Mouse (Mus musculus) forebrain, embryonic 11.5 days (tissue): ENCODE measurements around the gene Eif3i. TPM values are rescaled to one million over a fixed set of nuclear protein-coding genes. Genes with fewer than 3 reads are reported as not detected.
A peak's percentile ranks its signal among the peaks of the same experiment; 100 is the strongest.
"Not testable (repeated sequence)": the region's sequence is repeated elsewhere in the genome, so short reads cannot be mapped to it uniquely, and the experiment has no call there.

Experiments
- ATAC-seq: fragments of 200-750 bp; cut with Nextera tagmentation; replicated peaks from 2 replicates; pipeline ENCODE4 v1.8.0; 2017; ENCODE audit warnings: moderate TSS enrichment; ENCODE audit not compliant: low FRiP score
- DNase-seq: peaks from one replicate; pipeline ENCODE4 v3.0.0-alpha.2; 2017; ENCODE audit warnings: low spot score
- H3K27ac ChIP-seq: fragments of 300-500 bp; sonication (generic); 2 replicates; pipeline ENCODE4 v1.5.1; 2014; ENCODE audit warnings: low read depth, low read length
- H3K27me3 ChIP-seq: fragments of 300-500 bp; sonication (generic); 2 replicates; pipeline ENCODE4 v1.6.1; 2014; ENCODE audit warnings: mild to moderate bottlenecking, low read length, mixed read lengths; ENCODE audit not compliant: control insufficient read depth, insufficient read depth
- H3K36me3 ChIP-seq: fragments of 300-500 bp; sonication (generic); 2 replicates; pipeline ENCODE4 v1.6.1; 2014; ENCODE audit warnings: mild to moderate bottlenecking, low read length, moderate library complexity, mixed read lengths; ENCODE audit not compliant: control insufficient read depth, insufficient read depth
- H3K4me1 ChIP-seq: fragments of 300-500 bp; sonication (generic); replicated peaks from 2 replicates; pipeline ENCODE4 v1.6.1; 2014; ENCODE audit warnings: low read length, mixed read lengths; ENCODE audit not compliant: control insufficient read depth, insufficient read depth
- H3K4me2 ChIP-seq: fragments of 300-500 bp; sonication (generic); 2 replicates; pipeline ENCODE4 v1.6.1; 2014; ENCODE audit warnings: low read depth, mild to moderate bottlenecking, low read length, moderate library complexity, mixed read lengths; ENCODE audit not compliant: severe bottlenecking
- H3K4me3 ChIP-seq: fragments of 300-500 bp; sonication (generic); 2 replicates; pipeline ENCODE4 v1.5.1; 2014; ENCODE audit warnings: low read depth, low read length
- H3K9ac ChIP-seq: fragments of 300-500 bp; sonication (generic); 2 replicates; pipeline ENCODE4 v1.6.1; 2014; ENCODE audit warnings: low read length
- H3K9me3 ChIP-seq: fragments of 300-500 bp; sonication (generic); 2 replicates; pipeline ENCODE4 v1.6.1; 2016; ENCODE audit warnings: low read length, mixed read lengths; ENCODE audit not compliant: control insufficient read depth
- WGBS: fragments of 180-500 bp; shearing (Covaris S2); extraction: QIAGEN DNeasy Blood & Tissue Kit; methylation state at CpG from one replicate; pipeline ENCODE4 v1.1.7; 2014; 5-methylcytosine and 5-hydroxymethylcytosine counted together
- polyA plus RNA-seq: library from polyadenylated mRNA; unstranded; fragments of >200 nt; fragmentation: Nextera tagmentation; extraction: Ambion mirVana; gene quantifications from 2 replicates; pipeline ENCODE4 v1.2.1, GENCODE M21; 2014

Gene Eif3i
- polyA plus RNA-seq, 1 experiment from 2014 or later: 251 TPM

DNA sequence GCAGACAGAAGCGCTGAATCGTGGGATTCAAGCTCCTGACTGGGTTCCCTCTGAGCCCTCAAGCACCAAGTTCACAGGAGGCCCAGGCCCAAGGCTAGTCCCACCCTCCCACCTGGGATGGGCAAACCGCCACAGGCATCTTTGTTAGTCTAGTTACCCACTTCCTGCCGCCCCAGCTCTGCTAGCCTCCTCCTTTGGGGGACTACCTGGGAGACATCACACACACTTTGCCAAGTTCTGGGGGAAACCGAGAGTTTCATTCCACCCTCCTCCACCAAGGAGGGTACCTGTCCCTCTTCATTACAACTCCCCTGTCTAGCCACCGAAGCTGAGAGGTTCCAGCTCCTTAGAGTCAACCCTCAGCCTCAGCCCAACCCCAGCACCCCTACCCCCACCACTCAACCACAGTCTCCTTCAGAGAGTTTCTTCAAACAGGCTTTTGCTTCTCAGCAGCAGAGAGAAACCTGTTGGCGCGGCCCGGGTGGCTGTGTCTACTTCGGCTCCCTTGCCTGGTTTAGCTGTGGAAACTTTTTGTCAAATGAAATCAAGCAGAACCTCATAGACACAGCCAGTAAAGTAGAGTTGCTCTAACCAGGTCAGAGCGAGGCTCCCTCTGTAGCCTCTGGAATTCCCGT lies 42.0 kb downstream of the Eif3i start:
- no peak for ATAC-seq
- H3K36me3 ChIP-seq: no peaks in the 10 kb centered on the region
- no peak for DNase-seq
- 84% methylated on average over 12 of the region's 12 CpGs for WGBS
- no peak overlapping the region for H3K27ac ChIP-seq
- no peaks in the 10 kb centered on the region for H3K27me3 ChIP-seq
- peaks cover 9% of the 10 kb centered on the region; the same call in 1 of the 2 replicates for H3K4me1 ChIP-seq
- no peak overlapping the region for H3K9ac ChIP-seq
- no peak overlapping the region for H3K4me2 ChIP-seq
- H3K4me3 ChIP-seq: no peak overlapping the region
- H3K9me3 ChIP-seq: no peaks in the 10 kb centered on the region

DNA sequence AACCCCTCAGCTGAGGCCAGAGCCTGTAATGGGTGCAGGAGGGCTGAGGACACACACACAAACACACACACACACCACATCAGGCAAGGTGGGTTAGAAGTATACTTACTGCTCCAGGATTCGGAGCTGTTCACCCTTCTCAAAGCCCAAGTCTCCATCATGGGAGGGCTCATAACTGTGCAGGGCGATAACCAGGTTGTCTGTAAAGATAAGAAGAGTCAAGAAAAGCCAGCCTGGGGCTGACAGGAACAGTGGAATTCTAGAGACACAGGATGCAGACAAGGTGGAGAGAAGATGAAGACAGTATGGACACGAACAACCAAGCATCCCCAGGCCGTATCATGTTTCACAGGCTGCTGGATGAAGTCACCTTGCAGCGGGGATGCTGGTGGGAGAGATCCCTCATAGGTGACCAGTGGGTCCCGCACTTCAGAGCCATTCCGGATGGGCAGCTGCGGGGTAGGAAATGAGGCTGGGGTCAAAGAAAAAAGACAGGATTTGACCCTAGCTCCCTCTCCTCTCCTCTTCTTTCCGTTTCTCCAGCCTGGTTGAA lies 43.1 kb downstream of the Eif3i start:
- Histone ChIP-seq H3K27ac (no peak overlapping the region), H3K4me1 (peaks cover 9% of the 10 kb centered on the region; the same call in 1 of the 2 replicates), H3K9ac (no peak overlapping the region; the same call in 1 of the 2 replicates), H3K4me2 (no peak overlapping the region), H3K4me3 (peak overlapping the region; percentile 46; the same call in 1 of the 2 replicates), H3K27me3 (no peaks in the 10 kb centered on the region), H3K36me3 (no peaks in the 10 kb centered on the region), H3K9me3 (no peaks in the 10 kb centered on the region)
- no peak for DNase-seq
- 81% methylated on average over 9 of the region's 9 CpGs for WGBS
- ATAC-seq: no peak

DNA sequence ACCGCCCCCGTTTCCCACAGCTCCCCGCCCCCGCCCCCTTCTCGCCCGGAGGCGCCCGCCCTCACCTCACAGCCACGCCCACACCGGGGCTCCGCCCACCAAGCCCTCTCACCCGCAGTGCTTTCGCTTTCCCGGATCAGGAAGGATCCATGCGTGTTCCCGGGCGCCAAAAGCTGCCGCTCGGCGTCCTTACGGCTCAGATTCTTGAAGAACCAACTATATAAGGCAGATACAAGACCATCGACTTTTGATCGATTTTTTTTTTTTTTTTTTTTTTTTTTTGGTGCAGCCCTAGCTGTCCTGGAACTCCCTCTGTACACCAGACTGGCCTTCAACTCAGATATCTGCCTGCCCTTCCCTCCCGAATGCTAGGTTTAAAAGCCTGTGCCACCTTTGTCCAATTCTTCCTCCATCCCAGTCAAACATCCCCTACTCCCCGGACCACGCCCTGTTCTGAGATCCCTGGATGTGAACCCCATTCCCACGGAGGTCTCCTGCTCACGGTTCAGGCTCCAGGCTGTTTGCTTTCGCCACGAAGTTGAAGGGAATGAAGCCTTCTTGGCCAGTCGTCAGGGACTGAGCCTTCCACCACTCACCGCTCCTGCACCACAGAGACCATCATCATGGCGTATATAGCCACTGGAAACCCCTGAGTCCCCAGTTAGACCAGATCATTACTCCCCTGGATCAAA lies 43.8 kb downstream of the Eif3i start:
- peak overlapping the region; percentile 46 for H3K4me3 ChIP-seq
- no peaks in the 10 kb centered on the region for H3K36me3 ChIP-seq
- peak; percentile 97 for DNase-seq
- WGBS: 9% methylated on average over 32 of the region's 33 CpGs
- no peak overlapping the region for H3K27ac ChIP-seq
- H3K9me3 ChIP-seq: no peaks in the 10 kb centered on the region
- no peaks in the 10 kb centered on the region for H3K27me3 ChIP-seq
- H3K9ac ChIP-seq: peak overlapping the region; percentile 66
- H3K4me1 ChIP-seq: peaks cover 9% of the 10 kb centered on the region; the same call in 1 of the 2 replicates
- H3K4me2 ChIP-seq: peak overlapping the region; percentile 82
- ATAC-seq: peak; percentile 65

DNA sequence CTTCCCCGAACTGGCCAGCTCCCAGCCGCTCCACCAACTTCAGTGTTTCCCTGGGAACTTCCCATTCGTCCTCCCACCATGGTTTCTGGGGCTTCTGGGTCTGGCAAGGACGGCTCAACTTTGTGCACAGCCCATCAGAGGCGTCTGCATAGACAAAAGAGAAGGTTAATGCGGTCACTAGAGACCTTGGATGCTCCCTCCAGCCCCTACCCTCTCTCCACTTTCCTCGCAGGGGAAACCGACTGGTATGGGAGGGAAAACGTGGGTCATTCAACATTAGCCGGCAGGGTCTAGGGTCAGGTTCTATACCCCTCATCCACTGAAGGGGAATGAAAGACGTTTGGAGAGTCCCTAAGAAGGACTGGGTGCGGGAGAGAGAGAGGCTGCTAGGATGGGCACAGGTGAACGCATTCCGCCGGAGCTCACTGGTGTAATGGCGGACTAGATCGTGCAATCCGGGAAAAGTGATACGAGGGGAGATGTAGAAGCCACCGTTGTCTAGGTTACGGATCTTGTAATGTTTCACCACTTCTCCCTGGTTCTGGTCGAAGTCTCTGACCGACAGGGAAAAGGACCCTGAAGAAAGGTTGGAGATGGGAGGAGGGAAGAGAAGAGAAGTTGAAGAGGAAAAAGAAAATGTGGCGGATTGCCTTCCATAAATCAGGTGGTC lies 44.5 kb downstream of the Eif3i start:
- H3K9ac ChIP-seq: peak overlapping the region; percentile 66
- DNase-seq (no peak), ATAC-seq (peak; percentile 60)
- no peaks in the 10 kb centered on the region for H3K9me3 ChIP-seq
- H3K27ac ChIP-seq: no peak overlapping the region
- H3K27me3 ChIP-seq: no peaks in the 10 kb centered on the region
- no peaks in the 10 kb centered on the region for H3K36me3 ChIP-seq
- H3K4me3 ChIP-seq: peak overlapping the region; percentile 46
- H3K4me2 ChIP-seq: peak overlapping the region; percentile 82
- peaks cover 9% of the 10 kb centered on the region; the same call in 1 of the 2 replicates for H3K4me1 ChIP-seq
- WGBS: 0% methylated on average over 24 of the region's 24 CpGs

DNA sequence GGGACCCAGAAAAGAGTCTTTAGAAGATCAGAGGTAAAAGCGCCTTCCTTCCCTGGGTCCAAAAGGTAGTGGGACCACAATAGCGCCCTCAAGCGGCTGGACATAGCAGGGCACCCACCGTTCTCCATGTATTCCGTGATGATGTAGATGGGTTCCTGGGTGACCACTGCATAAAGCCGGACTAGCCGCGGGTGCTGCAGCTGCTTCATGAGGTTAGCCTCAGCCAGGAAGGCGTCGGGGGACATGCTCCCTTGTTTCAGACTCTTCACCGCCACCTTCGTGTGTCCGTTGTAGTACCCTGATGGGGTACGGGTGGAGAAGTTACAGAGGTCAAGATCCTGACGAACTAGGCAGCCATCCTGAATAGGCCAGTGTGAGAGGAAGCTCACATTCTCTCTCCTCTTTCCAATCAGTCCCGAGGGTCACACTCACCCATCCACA lies 45.0 kb downstream of the Eif3i start:
- peak; percentile 44 for ATAC-seq
- H3K27ac ChIP-seq: no peak overlapping the region
- H3K36me3 ChIP-seq: no peaks in the 10 kb centered on the region

DNA sequence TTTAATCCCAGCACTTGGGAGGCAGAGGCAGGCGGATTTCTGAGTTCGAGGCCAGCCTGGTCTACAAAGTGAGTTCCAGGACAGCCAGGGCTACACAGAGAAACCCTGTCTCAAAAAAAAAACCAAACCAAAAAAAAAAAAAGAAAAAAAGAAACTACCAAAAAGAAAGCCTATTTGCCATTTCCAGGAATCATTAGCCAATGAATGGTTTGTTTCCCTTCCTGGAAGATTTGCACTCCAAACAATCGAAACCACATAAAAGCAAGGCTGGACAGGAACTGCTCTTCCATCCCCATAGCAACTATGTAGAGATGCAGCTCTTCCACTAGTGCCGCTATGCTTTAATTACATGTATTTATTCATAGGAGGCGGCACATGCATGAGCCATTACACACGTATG lies 45.9 kb downstream of the Eif3i start:
- not testable (repeated sequence) for ATAC-seq, H3K4me3 ChIP-seq, H3K36me3 ChIP-seq, H3K4me2 ChIP-seq, H3K27me3 ChIP-seq, H3K27ac ChIP-seq, DNase-seq, H3K9me3 ChIP-seq, H3K9ac ChIP-seq, H3K4me1 ChIP-seq
- 88% methylated on average over 5 of the region's 6 CpGs for WGBS

More for the DNA sequence above, 45.0 kb downstream of the Eif3i start:
- DNase-seq: peak; percentile 82
- Histone ChIP-seq H3K4me3 (peak overlapping the region; percentile 46), H3K9me3 (no peaks in the 10 kb centered on the region), H3K9ac (peak overlapping the region; percentile 66), H3K27me3 (no peaks in the 10 kb centered on the region), H3K4me2 (peak overlapping the region; percentile 82), H3K4me1 (peaks cover 9% of the 10 kb centered on the region; the same call in 1 of the 2 replicates)
- 4% methylated on average over 16 of the region's 16 CpGs for WGBS

DNA sequence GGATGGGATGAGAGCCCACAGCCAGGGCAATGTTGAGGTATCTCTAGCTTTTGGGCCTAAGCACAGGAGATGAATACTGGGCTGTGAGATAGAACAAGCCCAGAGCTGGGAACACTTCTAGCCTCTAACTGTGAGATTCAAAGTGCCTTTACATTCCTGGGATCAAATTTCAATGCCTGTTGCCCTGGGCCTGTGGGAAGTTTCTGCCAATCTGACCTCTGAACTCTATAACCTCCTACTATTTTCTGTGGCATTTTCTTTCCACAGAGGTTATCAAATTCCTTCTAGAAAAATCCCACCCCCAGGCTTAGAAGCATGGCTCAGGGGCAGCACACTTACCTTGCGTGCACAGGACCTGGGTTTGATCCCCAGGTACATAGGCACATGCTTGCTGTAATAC lies 50.2 kb downstream of the Eif3i start:
- H3K27ac ChIP-seq: no peak overlapping the region
- no peaks in the 10 kb centered on the region for H3K4me1 ChIP-seq
- no peak overlapping the region for H3K4me2 ChIP-seq
- H3K36me3 ChIP-seq: no peaks in the 10 kb centered on the region
- DNase-seq: no peak
- 61% methylated on average over 1 of the region's 1 CpGs for WGBS
- no peak overlapping the region for H3K9ac ChIP-seq
- ATAC-seq: no peak
- H3K9me3 ChIP-seq: no peaks in the 10 kb centered on the region
- no peak overlapping the region for H3K4me3 ChIP-seq
- H3K27me3 ChIP-seq: no peaks in the 10 kb centered on the region

DNA sequence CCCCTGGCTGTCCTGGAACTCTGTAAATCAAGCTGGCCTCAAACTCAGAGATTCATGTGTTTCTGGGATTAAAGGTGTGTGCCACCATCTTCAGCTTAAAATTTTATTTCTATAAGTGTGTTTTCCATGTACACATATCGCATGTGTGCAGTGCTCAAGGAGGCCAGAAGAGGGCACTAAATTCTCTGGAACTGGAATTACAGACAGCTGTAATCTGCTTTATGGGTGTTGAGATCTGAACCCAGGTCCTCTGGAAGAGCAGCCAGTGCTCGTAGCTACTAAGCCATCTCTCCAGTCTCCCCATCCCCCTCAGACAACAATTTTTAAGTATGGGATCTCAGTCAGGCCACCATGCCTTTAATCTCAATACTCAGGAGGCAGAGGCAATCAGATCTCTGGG lies 51.1 kb downstream of the Eif3i start:
- H3K9ac ChIP-seq: no peak overlapping the region
- ATAC-seq (no peak), DNase-seq (no peak)
- no peak overlapping the region for H3K4me3 ChIP-seq
- no peaks in the 10 kb centered on the region for H3K36me3 ChIP-seq
- H3K9me3 ChIP-seq: no peaks in the 10 kb centered on the region
- WGBS: 86% methylated on average over 2 of the region's 2 CpGs
- no peaks in the 10 kb centered on the region for H3K27me3 ChIP-seq
- H3K4me1 ChIP-seq: no peaks in the 10 kb centered on the region
- H3K4me2 ChIP-seq: no peak overlapping the region
- no peak overlapping the region for H3K27ac ChIP-seq
